Mouse (Mus musculus) adrenal gland, postnatal 10 days (tissue): ENCODE data around the gene Pnmal1. TPM values are rescaled to one million over a fixed set of nuclear protein-coding genes. Genes with fewer than 3 reads are reported as not detected.

Experiments
- DNase-seq: peaks from one replicate; pipeline ENCODE4 v3.0.0; 2021; ENCODE audit warnings: mixed read lengths
- long read RNA-seq, 2 experiments: library from polyadenylated mRNA; stranded (forward); transcript quantifications; one replicate each; pipeline ENCODE4 v2.0.0; 2021
- total RNA-seq, 2 experiments: library from RNA; stranded (reverse); gene quantifications; 2 replicates each; pipeline ENCODE4 v1.2.3; 2021

The Pnmal1 gene
- 1 to 10 TPM; 4.5 to 5.1 TPM for total RNA-seq
- long read RNA-seq, experiment 1, full-length matches to known transcripts: 1 of 1 reads
- long read RNA-seq, experiment 1, partial matches to known transcripts: 0 of 1 reads
- long read RNA-seq, experiment 1, other reads (novel, unspliced or antisense): 0 of 1 reads
- long read RNA-seq, experiment 2, full-length matches to known transcripts: 2 of 2 reads
- long read RNA-seq, experiment 2, partial matches to known transcripts: 0 of 2 reads
- long read RNA-seq, experiment 2, other reads (novel, unspliced or antisense): 0 of 2 reads

GRCm38 (mm10) chr7:16959539-16960187 is at the start of gene Pnmal1:
Gene Pnmal1, plus strand, starts transcription at chr7:16959679.
- peak; percentile 83 for DNase-seq

DNA sequence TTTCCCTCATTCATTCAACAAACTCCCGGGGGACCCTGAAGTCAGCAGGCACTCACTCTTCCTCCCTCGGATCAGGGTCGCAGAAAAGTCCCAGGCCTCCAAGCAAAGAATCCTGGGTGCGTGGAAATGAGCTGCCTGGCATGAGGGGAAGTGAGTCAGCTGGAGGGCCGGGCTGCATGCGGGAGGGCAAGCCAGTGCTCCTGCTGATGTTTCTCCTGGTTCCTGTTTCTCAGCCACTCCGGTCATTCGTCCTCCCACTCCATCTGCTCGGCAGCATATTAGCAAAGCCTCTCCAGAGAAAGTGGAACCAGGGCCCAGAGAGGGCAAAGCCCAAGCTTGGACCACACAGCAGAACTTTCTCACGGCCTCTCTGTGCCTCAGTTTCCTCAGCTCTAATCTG is 49.6 kb upstream of the Pnmal1 start:
- DNase-seq: no peak

DNA sequence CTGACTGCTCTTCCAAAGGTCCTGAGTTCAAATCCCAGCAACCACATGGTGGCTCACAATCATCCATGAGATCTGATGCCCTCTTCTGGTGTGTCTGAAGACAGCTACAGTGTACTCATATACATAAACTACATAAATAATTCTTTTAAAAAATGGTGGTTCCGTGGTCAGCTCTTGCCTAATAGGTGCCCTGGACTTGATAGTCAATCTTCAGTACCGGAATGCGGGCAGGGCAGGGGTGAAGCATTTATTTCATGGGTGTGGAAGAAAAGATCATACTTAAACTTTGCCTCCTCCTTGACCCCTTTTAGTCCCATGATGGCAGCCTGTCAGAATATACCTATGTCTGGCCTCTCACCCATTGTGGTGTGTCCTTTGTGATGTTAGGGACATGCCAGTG is 47.6 kb upstream of the Pnmal1 start:
- no peak for DNase-seq

GRCm38 (mm10) chr7:16912360-16912759 is 47.1 kb upstream of the Pnmal1 start:
- no peak for DNase-seq

- peak; percentile 85 for DNase-seq
Measured at GRCm38 (mm10) chr7:16913806-16914452, 45.5 kb upstream of the Pnmal1 start.

DNA sequence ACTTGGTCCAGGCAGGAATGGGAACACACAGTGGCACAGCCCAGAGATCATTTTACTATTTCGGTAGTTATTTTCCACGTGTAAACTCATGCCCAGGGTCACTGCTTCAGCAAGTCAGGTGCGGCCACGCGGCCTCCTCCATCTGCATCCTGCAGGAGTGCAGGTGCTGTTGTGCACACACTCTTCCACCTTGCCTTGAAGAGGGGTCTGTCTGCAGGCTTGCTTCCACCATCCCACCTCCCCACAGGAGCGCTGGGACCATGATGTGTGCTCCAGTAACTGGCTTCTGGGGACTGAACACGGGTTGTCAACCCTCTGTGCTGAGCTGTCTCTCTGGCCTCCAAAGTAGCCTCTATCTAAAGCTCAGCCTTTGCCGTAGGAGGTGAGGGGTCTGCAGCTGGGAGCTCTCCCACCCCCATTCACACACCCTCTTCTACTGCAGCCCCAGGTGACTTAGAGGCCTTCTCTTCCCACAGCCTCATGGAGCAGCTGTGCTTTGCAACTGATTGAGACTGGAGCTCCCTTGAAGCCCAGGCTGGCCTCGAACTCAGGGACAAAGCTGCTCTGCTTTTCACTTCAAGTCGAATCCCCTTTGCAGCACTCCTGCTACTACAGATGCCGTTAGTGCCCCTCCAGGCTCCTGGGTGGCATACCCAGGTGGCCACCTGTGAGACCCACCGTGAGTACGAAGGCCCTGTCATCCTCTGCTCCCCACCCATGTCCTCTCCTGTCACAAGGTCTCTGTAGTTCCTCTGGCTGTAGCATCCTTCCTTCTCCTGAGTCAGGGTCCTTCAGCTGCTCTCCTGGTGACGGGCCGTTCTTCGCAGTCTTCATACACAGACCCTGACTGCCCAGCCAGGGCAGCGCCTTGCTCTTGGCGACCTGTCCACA is 44.8 kb upstream of the Pnmal1 start:
- no peak for DNase-seq

DNA sequence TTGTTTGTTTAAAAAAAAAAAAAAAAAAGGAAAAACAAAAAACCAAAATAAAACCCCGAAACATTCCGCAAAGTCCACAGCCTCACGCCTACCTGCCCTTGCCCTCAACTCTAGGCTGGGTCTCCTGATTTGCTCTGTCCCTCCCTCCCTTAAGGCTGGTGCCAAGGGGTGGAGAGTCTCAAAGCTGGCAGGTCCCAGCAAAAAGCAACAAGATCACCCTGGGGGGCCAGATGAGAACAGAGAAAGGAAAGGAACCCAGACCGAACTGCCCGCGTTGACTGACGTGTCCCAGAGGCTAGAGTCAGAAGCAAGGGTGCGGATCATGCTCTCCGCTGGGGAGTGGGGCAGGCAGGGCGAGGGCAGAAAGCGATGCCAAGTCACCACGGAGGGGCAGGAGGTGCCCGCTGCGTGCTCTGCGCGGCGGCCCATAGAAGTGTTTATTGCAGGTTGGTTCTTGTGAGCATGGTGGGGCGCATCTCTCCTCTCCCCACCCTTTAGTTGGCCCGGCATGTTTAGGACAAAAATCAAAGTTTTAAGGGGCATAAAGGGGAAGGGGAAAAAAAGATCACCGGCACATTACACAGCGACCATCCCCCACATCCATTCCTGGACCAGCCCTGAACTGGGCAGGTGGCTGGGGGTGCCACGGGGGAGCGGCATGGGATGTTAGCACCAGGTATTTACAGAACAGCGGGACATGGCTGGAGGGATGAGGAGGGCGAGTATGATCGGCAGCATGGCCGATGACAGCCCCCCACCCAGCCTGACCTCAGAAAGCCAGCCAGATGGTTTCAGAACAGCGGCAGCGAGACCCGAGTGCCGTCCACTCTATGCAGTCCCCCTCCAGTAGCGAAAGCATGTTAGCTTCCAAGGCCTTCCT is 43.8 kb upstream of the Pnmal1 start:
- no peak for DNase-seq

GRCm38 (mm10) chr7:16916342-16917265 is 42.9 kb upstream of the Pnmal1 start:
- DNase-seq: no peak

- DNase-seq: no peak
Measured at GRCm38 (mm10) chr7:16917447-16917846, 42.0 kb upstream of the Pnmal1 start.

DNA sequence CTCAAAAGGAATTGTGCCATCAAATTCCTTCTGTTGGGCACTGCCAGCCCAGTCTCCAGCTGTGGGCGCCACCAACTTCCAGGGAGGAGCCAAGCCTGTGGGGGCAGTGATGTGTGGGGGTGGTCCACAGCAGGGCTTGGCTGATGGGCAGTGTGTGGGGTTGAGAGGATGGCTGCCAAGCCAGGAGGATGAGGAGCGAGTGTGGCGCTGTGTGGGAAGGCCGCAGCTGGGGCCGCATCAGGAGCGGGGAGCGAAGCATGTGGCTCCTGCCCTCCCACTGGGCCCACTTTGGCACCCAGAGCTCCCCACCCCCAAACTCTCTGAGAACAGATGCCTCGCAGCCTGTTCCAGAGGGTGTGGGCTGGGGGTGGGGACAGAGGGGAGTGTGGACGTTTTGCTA is 41.5 kb upstream of the Pnmal1 start:
- no peak for DNase-seq

GRCm38 (mm10) chr7:16918670-16919069 is 40.8 kb upstream of the Pnmal1 start:
- DNase-seq: no peak

DNA sequence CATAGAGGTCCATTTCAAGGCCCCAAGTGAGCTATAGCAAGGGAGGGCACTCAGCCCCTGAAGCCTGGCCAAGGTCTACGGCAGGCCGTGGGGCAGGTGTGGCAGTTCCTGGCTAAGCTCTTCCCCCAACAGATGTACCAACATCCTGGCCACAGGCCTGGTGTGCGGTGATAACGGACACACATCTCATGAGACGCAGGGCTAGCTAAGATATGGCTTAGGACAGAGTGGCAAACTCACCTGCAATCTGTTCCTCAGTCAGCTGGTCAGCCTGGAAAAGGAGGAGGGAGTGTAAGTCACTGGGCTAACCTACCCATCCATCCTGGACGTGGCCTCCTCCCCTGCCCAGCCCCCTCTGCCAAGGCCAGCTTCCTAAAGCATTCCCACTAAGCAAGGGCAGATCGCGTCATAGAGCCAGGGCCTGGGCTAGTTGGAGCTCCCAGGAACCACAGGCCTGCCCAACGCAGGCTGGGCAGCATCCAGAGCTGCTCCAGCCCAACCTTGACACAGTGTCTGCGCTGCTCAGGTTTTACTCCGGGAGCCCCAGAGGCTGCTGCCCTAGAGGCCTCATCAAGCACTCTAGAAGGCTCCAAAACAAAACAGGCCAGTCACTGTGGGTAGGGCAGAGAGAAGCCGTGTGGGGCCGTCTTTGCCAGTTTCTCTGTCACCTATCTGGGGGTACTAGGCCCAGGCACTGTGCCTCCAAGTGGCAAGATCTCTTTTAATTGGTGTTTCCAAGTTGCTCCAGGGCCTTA is 39.9 kb upstream of the Pnmal1 start:
- DNase-seq: peak; percentile 69

DNA sequence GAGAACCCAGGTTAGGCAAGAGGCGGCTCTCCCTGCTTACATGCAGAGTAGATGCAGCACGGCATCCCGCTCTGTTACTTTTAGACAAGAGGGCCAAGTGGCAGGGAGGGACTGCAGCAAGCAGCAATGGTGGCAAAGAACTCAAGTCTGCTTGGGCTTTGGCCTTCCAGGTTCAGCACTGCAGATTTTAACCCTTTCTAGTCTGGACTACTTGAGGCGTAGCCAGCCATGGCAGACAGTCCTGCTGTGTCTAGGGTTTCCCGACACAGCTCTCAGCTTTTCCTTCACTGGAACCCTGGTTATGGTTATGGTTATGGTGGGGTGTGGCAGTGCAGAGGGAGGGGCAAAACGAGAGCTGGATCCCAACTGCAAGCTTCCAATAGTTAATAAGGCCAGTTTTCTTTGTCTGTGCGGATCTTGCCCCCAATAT is 39.3 kb upstream of the Pnmal1 start:
- DNase-seq: no peak

DNA sequence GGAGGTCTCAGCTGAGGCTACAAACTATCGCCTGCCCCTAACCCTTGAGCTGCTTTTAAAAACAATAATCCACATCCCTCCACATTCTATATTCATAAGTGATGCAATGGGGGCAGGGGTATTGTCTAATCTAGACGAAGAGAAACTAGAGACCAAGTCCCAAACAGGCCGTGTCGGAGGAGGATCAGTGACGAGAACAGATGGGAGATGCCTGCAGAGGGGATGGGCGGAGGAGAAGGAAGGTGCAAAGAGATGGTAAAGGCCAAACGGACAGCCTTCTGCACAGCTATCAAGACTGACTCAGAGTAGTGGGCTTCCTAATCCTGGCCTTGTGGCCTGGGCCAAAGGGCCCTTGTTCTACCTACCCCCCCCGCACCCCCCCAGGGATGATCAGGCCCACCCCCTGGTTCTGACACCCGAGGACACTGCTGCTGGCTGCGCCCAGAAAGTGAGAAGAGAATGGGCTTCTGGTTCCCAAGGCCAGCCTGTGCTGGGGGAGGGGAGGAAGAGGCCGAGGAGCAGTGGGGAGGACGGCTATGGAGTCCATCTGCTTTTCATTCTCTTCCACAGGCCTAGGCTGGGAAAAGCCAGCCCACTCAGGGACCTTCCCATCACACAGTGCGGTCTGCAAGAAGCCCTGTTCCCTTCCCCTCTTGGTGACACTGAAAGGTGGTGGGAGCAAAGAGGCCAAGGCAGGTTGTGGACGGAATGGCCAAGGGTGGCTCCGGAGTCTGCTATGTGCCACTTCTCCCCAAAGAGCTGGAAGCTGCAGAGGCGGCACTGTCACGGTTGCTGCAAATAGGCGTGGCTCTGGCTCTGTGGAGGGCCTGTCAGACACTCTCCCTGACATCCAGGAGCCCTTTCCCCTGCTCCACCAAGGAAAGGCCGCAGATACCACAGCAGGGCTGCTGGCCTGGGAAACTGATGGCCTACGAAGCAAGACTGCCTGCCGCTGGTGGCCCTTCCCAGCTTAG is 38.4 kb upstream of the Pnmal1 start:
- peak; percentile 64 for DNase-seq

GRCm38 (mm10) chr7:16921881-16922335 is 37.6 kb upstream of the Pnmal1 start:
- DNase-seq: no peak

- DNase-seq: no peak
Measured at GRCm38 (mm10) chr7:16922360-16922973, 37.0 kb upstream of the Pnmal1 start.

DNA sequence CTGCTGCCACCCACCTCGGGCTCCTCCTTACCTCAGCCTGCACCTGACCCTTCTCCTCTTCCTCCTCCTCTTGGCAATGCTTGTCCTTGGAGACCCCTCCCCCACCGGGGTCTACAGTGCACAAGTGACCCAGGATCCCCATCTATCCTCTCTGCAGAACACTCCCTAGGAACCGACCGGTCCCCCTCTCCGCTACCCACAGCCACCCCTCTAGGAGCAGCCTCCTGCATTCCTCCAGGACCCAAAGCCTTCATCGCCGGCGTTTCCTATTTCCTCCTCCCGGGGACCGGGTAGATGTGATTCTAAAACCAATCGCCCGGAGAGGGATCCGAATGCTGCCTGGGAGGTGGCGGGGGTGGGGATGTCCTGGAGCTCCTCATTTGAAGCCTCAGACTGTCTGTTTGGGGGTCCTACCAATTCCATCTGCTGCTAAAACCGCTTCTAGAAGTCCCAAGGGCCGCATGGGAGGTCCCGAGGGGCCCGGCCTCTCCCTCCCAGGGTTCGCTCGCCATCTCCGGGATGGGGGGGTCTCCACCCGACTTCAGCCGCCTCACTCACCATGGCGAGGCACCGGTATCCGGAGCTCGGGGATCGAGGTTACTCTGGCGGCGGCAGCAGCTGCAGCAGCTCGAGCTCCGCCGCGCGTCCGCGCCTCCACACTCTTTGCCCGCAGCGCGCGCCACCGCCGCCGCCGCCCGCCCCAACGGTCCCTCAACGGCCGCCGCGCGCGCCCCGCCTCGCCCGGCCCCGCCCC is 36.0 kb upstream of the Pnmal1 start:
- DNase-seq: no peak
